Mouse (Mus musculus): ENCODE results near the gene Il20. TPM values are rescaled to one million over a fixed set of nuclear protein-coding genes. Genes with fewer than 3 reads are reported as not detected.

Il20 gene
- total RNA-seq, 4 experiments from 2014 or later, result not detected

- no peak for DNase-seq (ENCODE audit: low spot score in 2 of 2)
Measured at GRCm38 (mm10) chr1:130865541-130866221, 45.6 kb downstream of the Il20 start, which contains the start of gene Fcmr. Fcmr (plus strand) TSS chr1:130865669.

- no peak for DNase-seq (ENCODE audit: low spot score in 2 of 2)
Measured at GRCm38 (mm10) chr1:130864741-130865140, 46.5 kb downstream of the Il20 start.

- no peak for DNase-seq (ENCODE audit: low spot score in 2 of 2)
Measured at GRCm38 (mm10) chr1:130864238-130864637, 47.0 kb downstream of the Il20 start.

DNA sequence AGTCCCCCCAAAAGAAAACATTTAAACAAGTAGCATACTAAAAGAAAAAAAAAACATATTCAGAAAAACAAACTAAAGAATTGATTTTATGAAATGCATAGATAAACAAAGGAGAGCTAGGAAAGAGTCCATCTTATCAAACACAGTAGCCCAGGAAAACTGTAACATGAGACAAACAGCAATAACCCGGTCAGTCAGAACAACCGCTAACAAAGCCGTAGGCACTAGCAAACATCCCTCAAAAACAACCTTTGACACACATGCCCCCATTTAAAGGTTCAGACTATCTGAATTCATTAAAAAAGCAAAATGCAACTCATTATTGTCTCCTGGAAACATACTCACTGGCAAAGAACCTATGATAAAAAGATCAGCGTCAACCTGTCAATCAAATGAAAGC lies 53.8 kb downstream of the Il20 start:
- DNase-seq (ENCODE audit: low spot score in 2 of 2), result no peak

Other genes starting within 250 kb of the Il20 start
- gene C4bp, start 249.8 kb downstream of the Il20 start, total RNA-seq (2022), result not detected
- gene Gm29427, start 195.7 kb downstream of the Il20 start, total RNA-seq (2022), result not detected
- gene Yod1, start 194.1 kb downstream of the Il20 start, total RNA-seq (2022), result 1 to 10 TPM; 2.9 to 4.0 (median 3.4) TPM
- 10 to 100 TPM in 3 of 4 experiments, 1 to 10 TPM in 1; 9.6 to 15.0 (median 11.7) TPM for gene Pfkfb2, start 182.2 kb downstream of the Il20 start, total RNA-seq (2022)
- gene AA986860, start 179.5 kb downstream of the Il20 start, total RNA-seq (2022), result under 1 TPM in 3 of 4 experiments, not detected in 1; 0.09 to 0.22 (median 0.11) TPM
- not detected for gene Fcamr, start 110.5 kb downstream of the Il20 start, total RNA-seq (2022)
- under 1 TPM in 1 of 4 experiments, not detected in 3; 0.24 TPM for gene Pigr, start 84.8 kb downstream of the Il20 start, total RNA-seq (2022)
- gene Fcmr, start 45.8 kb downstream of the Il20 start, total RNA-seq (2022), result not detected
- not detected for gene Il24, start 24.0 kb downstream of the Il20 start, total RNA-seq (2022)
- gene Il19, start 28.7 kb upstream of the Il20 start, total RNA-seq (2022), result under 1 TPM in 1 of 4 experiments, not detected in 3; 0.43 TPM
- gene Il10, start 108.4 kb upstream of the Il20 start, total RNA-seq (2022), result not detected
- gene Mapkapk2, start 186.4 kb upstream of the Il20 start, total RNA-seq (2022), result 100 to 1,000 TPM; 215 to 257 (median 231) TPM
- gene Dyrk3, start 226.9 kb upstream of the Il20 start, total RNA-seq (2022), result not detected
- gene Eif2d, start 241.7 kb upstream of the Il20 start, total RNA-seq (2022), result 10 to 100 TPM; 27.9 to 30.4 (median 29.3) TPM

Measured in gastrocnemius, adult 8-10 months (tissue).